Mouse (Mus musculus): ENCODE data around the gene Gtpbp8. TPM values are rescaled to one million over a fixed set of nuclear protein-coding genes. Genes with fewer than 3 reads are reported as not detected.

The Gtpbp8 gene
- polyA plus RNA-seq, 1 experiment from 2014 or later, result 26.3 TPM

DNA sequence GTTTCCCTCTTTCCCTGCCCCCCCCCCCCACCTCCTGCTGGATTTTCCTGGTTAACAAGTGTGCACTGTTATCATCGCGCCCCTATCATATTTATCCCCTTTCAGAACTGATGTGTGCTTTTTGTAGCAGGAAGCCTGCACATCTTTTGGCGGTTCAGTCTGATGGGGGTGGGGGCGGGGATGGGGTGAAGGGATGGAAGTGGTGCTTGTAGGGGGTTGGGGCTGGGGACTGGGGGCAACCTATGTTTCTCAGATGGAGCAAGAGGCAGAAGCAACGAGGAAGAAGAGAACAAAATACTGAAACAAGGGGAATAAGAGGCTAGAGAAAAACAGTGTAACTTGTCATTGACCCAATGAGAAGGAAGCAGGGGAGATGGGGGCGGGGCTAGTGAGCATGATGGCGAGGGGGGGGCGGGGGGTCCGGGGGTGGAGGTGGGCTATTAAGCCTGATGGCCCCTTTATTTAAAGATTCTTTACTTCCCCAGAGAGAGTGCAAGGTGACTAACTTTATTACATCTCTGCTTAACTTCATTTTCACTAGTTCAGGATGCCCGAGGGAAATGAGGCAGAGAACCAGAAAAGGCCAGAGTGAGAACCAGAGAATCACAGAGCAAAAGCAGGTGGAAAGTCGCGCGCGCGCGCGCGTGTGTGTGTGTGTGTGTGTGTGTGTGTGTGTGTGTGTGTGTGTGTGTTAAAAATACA, 58.3 kb downstream of the Gtpbp8 start:
- peak overlapping the region; percentile 31 for H3K4me2 ChIP-seq (ENCODE audit: low read depth, low read length)
- no peak overlapping the region for H3K9ac ChIP-seq (ENCODE audit: low read length)
- no peaks in the 10 kb centered on the region for H3K9me3 ChIP-seq (replicated peaks; ENCODE audit: control insufficient read depth, low read length)
- 14% methylated on average over 18 of the region's 18 CpGs for WGBS
- no peaks in the 10 kb centered on the region for H3K27me3 ChIP-seq (ENCODE audit: control insufficient read depth, insufficient read depth, low read length)
- no peaks in the 10 kb centered on the region for H3K36me3 ChIP-seq (ENCODE audit: control insufficient read depth, insufficient read depth, low read length)
- H3K4me3 ChIP-seq (replicated peaks; ENCODE audit: low read length), result no peak overlapping the region
- H3K27ac ChIP-seq (ENCODE audit: low read length), result no peak overlapping the region
- H3K4me1 ChIP-seq (ENCODE audit: control insufficient read depth, insufficient read depth, low read length), result peaks cover 18% of the 10 kb centered on the region
- peak; percentile 52; the same call in 1 of the 2 replicates for ATAC-seq (ENCODE audit: insufficient read depth, low FRiP score)

GRCm38 (mm10) chr16:44686991-44687718, 59.0 kb downstream of the Gtpbp8 start:
- Histone ChIP-seq H3K9ac (ENCODE audit: low read length) (no peak overlapping the region), H3K27me3 (ENCODE audit: control insufficient read depth, insufficient read depth, low read length) (no peaks in the 10 kb centered on the region), H3K4me3 (replicated peaks; ENCODE audit: low read length) (no peak overlapping the region), H3K4me2 (ENCODE audit: low read depth, low read length) (peak overlapping the region; percentile 31), H3K27ac (ENCODE audit: low read length) (no peak overlapping the region), H3K9me3 (replicated peaks; ENCODE audit: control insufficient read depth, low read length) (no peaks in the 10 kb centered on the region; the same call in 1 of the 2 replicates), H3K4me1 (ENCODE audit: control insufficient read depth, insufficient read depth, low read length) (peaks cover 18% of the 10 kb centered on the region), H3K36me3 (ENCODE audit: control insufficient read depth, insufficient read depth, low read length) (no peaks in the 10 kb centered on the region)
- 63% methylated on average over 20 of the region's 20 CpGs for WGBS
- ATAC-seq (ENCODE audit: insufficient read depth, low FRiP score), result no peak

Other genes with a start within 250 kb of the Gtpbp8 start
- 16.9 and 17.9 TPM in 2 replicates for gene Boc, start 187.5 kb downstream of the Gtpbp8 start, polyA plus RNA-seq (2015; fragmentation: Nextera tagmentation; extraction: Ambion mirVana)
- gene Nepro, start 22.1 kb downstream of the Gtpbp8 start, polyA plus RNA-seq (2015; fragmentation: Nextera tagmentation; extraction: Ambion mirVana), result 7.2 and 7.6 TPM in 2 replicates
- 1.1 and 1.7 TPM in 2 replicates for gene Cd200r1, start 19.4 kb upstream of the Gtpbp8 start, polyA plus RNA-seq (2015; fragmentation: Nextera tagmentation; extraction: Ambion mirVana)
- gene Cd200r4, start 65.4 kb upstream of the Gtpbp8 start, polyA plus RNA-seq (2015; fragmentation: Nextera tagmentation; extraction: Ambion mirVana), result 0.26 and 0.37 TPM in 2 replicates
- 0.10 TPM in 1 of 2 replicates, not detected in the other for gene Cd200r2, start 120.7 kb upstream of the Gtpbp8 start, polyA plus RNA-seq (2015; fragmentation: Nextera tagmentation; extraction: Ambion mirVana)
- 0.71 and 1.3 TPM in 2 replicates for gene Cd200r3, start 197.3 kb upstream of the Gtpbp8 start, polyA plus RNA-seq (2015; fragmentation: Nextera tagmentation; extraction: Ambion mirVana)